Mouse (Mus musculus) myocyte (in vitro differentiated cells): Measurements from ENCODE around the gene Cfap70.

Source experiments
- E2F4 ChIP-seq: IDR thresholded peaks from one replicate; pipeline ENCODE4 v1.6.1; 2011; ENCODE audit warnings: mild to moderate bottlenecking, control low read depth, moderate library complexity; ENCODE audit not compliant: insufficient read depth
- MAX ChIP-seq: IDR thresholded peaks from one replicate; pipeline ENCODE4 v1.6.1; 2011; ENCODE audit warnings: low read depth, mild to moderate bottlenecking, control low read depth
- MYOD1 ChIP-seq, 3 experiments: IDR thresholded peaks; one replicate each; pipeline ENCODE4 v1.6.1; 2011; ENCODE audit warnings: control low read depth in 2 of 3, low read depth in 2 of 3, mild to moderate bottlenecking in 2 of 3, moderate library complexity in 1 of 3; ENCODE audit not compliant: insufficient read length in 2 of 3, control insufficient read depth in 1 of 3
- MYOG ChIP-seq, 3 experiments: IDR thresholded peaks; one replicate each; pipeline ENCODE4 v1.6.1; 2011; ENCODE audit warnings: control low read depth in 2 of 3, low read depth in 2 of 3, mild to moderate bottlenecking in 2 of 3; ENCODE audit not compliant: insufficient read length in 2 of 3, control insufficient read depth in 1 of 3, insufficient read depth in 1 of 3
- POLR2A ChIP-seq: IDR thresholded peaks from one replicate; pipeline ENCODE4 v1.6.1; 2011; ENCODE audit warnings: low read depth, mild to moderate bottlenecking, control low read depth, moderate library complexity; ENCODE audit not compliant: insufficient read length
- POLR2AphosphoS2 ChIP-seq: IDR thresholded peaks from one replicate; pipeline ENCODE4 v1.6.1; 2011; ENCODE audit warnings: low read depth, control low read depth; ENCODE audit not compliant: insufficient read length

DNA sequence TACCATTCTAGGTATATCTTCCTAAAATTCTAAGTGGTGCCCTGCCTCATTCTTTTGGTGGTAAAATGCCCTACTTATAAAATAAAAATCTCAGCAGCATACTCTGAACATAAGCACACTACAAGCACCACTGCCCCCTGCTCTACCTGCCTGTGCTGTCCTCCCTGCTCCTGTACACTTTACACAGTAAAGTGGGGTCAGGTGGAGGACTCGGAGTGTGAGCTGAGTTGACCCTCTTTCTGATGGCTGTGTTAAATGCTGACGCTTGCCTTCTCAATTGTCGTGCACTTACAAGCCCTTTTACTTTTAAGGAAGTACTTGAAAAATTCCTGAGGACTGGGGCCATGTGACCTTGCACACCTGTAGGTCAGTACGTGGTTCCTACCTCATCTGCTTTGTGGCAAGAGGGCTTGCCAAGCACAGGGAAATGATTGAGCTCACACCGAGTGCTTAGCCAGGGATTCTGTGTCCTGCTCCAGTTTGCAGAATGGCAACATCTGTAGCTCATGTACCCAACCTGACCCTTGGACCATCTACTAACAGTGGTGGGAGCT lies 72.9 kb downstream of the Cfap70 start:
- TF ChIP-seq E2F4 (no peak), POLR2A (no peak), POLR2AphosphoS2 (no peak), MAX (no peak), MYOG (IDR thresholded peaks at IDR 0.05; ENCODE audit: control insufficient read depth in 1 of 3, insufficient read depth in 1 of 3, insufficient read length in 2 of 3, low read depth in 2 of 3) (no peak), MYOD1 (IDR thresholded peaks at IDR 0.05; ENCODE audit: control insufficient read depth in 1 of 3, insufficient read length in 2 of 3, low read depth in 2 of 3) (no peak)
